Mouse (Mus musculus): ENCODE results near the gene Glis1.

GRCm38 (mm10) chr4:107568881-107569443 is 134.6 kb downstream of the Glis1 start:
- TF ChIP-seq CTCF (IDR thresholded peaks at IDR 0.05; ENCODE audit: low read depth) = no peak
- TF ChIP-seq EP300 (optimal IDR thresholded peaks at IDR 0.05) = no peak
